Mouse (Mus musculus) monocyte, adult 59 days (primary cell): Measurements from ENCODE around the gene Zfp398. TPM values are rescaled to one million over a fixed set of nuclear protein-coding genes. Genes with fewer than 3 reads are reported as not detected.

Experiments used
- total RNA-seq, 2 experiments: library from RNA; stranded (reverse); gene quantifications; one replicate each; pipeline ENCODE4 v1.2.4; 2023

The Zfp398 gene
- 10 to 100 TPM; 13.4 to 15.5 TPM for total RNA-seq

DNA sequence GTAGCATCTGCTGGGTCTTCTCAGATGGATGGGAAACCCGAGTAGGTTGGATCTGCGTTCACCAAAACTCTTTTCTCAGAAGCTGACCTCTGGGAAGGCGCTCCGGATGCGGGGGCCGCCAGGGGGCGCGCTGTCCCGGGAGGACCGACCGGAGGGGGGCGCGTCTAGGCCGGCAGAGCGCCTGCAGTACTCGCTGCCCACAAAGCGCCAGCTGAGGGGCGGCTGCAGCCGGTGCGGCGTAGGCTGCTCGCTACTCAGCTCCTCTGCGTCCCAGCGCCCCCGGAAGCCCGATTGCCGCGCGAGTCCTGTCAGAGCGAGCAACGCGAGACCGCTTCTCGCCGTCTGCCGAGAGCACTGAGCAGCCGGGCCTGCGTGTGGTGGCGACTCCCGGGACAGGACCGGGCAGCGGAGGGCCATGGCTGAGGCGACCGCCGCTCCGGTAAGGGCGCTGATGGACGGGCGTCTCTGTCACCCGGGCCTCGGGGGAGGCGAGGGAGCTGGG, at the start of gene Zfp398:
TSS of gene Zfp398 (plus strand) at position 180 of the 502 bp plus-strand sequence.

DNA sequence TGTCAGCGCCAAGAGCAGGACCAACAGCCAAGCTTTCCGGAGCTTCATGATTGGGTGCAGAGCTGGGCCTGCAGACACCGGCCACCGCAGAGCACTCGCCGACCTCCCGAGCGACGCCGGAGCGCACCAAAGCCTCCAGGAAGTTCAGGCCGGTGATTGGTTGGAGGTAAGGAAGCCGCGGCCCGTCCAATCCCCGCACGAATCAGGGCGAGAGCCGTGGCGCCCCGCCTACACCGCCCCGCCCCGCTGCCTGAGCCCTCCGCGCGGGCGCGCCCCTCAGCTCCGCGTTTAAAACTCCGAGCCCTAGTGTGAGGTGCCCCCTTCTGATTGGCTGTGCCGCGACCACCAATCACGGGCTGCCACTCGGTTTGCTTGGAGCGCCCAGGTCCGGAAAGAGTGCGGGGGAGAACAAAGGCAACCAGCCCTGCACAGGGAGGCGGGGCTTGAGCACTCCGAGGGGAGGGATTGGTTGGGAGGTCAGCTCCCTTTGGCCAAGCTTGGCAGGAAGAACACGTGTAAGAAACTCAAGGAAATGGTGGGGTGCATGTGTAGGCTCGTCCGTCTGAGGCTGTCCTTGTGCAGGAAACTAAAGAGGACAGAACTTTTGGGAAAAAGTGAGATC, 22.1 kb upstream of the Zfp398 start, which contains the start of gene Pdia4:
TSS of gene Pdia4 (minus strand) at position 174 of the 622 bp plus-strand sequence.

DNA sequence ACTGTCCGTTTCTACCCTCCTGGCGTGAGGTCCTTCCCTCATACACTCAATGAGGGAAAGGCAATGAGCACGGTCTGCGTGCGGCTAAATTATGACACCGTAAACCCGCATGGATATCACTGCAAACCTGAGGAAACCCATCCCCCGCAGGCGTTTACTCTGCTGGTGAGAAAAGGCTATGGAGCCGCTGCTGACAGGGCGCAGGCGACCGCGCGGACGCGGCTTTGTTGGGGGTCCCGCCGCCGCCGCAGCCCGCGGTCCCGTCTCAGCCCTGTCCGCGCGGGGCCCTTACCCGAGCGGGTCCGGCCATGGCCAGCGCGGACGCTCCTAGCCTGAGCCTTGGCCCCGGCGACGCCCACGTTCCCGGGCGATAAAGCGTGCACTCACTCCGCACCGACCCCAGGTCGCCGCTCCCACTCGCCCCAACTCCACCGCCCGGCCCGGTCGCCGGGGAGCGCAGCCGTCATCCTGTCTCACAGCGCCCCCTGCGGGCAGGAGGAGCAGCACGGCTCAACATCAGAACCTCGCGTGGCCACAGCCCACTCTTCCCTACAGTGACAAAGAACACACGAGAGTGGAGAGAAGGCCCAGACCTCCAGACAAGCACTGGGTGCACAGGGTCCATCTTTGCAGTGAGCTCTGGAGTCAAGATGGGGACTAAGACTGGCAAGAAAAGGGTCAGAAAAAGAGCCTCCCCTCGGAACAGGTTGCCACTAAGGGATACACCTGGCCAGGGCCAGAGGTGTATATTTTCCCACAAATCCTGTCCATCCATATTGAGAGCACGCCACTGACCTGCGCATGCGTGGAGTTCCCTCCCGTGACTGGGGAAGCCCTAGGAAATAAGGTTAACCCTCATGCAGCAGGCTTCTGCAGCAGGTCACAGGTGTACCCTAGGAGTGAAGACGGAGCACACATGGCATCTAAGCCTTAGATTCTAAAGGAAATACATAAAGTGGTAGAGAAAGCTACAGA, 5.1 kb upstream of the Zfp398 start, which contains the start of gene Zfp786:
TSS of gene Zfp786 (minus strand) at position 764 of the 975 bp plus-strand sequence.

DNA sequence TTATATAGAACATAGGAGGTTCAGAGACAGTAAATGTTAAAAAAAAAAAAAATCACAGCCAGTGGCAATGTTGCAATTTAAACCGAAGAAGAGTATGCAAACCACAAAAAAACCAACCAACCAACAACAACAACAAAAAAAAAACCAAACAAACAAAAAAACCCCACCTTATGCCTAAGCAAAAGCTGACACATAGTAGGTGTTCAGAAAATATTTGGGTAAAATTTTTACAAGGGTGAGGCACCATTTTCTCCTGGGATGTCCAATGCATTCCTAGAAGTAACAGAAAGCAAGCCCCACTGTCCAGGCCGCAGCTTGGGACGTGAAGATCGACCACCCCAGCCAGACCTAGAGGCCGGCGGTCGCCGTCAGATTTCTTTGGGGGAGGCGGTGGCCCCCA, 41.6 kb downstream of the Zfp398 start, which contains the start of gene Zfp282:
TSS of gene Zfp282 (plus strand) at position 147 of the 400 bp plus-strand sequence.

GRCm38 (mm10) chr6:47920447-47921340, 85.2 kb downstream of the Zfp398 start, which contains the start of gene Zfp212:
Gene Zfp212, plus strand, starts transcription at chr6:47920476.

Other genes with a start within 250 kb of the Zfp398 start
- gene Ezh2, start 240.3 kb upstream of the Zfp398 start, total RNA-seq: 10 to 100 TPM; 22.3 to 23.2 TPM
- 10 to 100 TPM; 73.4 to 78.7 TPM for gene Pdia4, start 22.2 kb upstream of the Zfp398 start, total RNA-seq
- not detected for gene Zfp786, start 4.8 kb upstream of the Zfp398 start, total RNA-seq
- 10 to 100 TPM; 12.4 to 13.8 TPM for gene Zfp282, start 41.5 kb downstream of the Zfp398 start, total RNA-seq
- gene Zfp212, start 84.8 kb downstream of the Zfp398 start, total RNA-seq: 10 to 100 TPM; 19.7 to 22.0 TPM
- 1 to 10 TPM; 6.8 to 6.9 TPM for gene Zfp956, start 117.7 kb downstream of the Zfp398 start, total RNA-seq
- gene Zfp777, start 213.2 kb downstream of the Zfp398 start, total RNA-seq: 10 to 100 TPM; 16.1 to 23.3 TPM